Mouse (Mus musculus) C2C12 (cell line): Measurements from ENCODE around the gene Eif2ak4.

ENCODE experiments used
- CEBPB ChIP-seq: IDR thresholded peaks from one replicate; pipeline ENCODE4 v1.6.1; 2011; ENCODE audit warnings: low read depth, mild to moderate bottlenecking, control low read depth, moderate library complexity
- CTCF ChIP-seq: IDR thresholded peaks from one replicate; pipeline ENCODE4 v1.5.1; 2011; ENCODE audit not compliant: control insufficient read depth, insufficient read depth, insufficient read length
- MAX ChIP-seq: IDR thresholded peaks from one replicate; pipeline ENCODE4 v1.6.1; 2011; ENCODE audit warnings: mild to moderate bottlenecking, control low read depth
- MYOD1 ChIP-seq: IDR thresholded peaks from one replicate; pipeline ENCODE4 v1.6.1; 2011; ENCODE audit warnings: low read depth; ENCODE audit not compliant: control insufficient read depth, insufficient read length
- MYOG ChIP-seq: IDR thresholded peaks from one replicate; pipeline ENCODE4 v1.6.1; 2011; ENCODE audit not compliant: control insufficient read depth, insufficient read length; ENCODE audit errors: extremely low read depth
- USF1 ChIP-seq: IDR thresholded peaks from one replicate; pipeline ENCODE4 v1.6.1; 2011; ENCODE audit warnings: low read depth, mild to moderate bottlenecking, control low read depth, moderate library complexity

- no peak for TF ChIP-seq CTCF
- no peak for TF ChIP-seq MYOG
- no peak for TF ChIP-seq USF1
- TF ChIP-seq MAX = no peak
- no peak for TF ChIP-seq CEBPB
- no peak for TF ChIP-seq MYOD1
Measured at GRCm38 (mm10) chr2:118483032-118483431, 94.6 kb downstream of the Eif2ak4 start.
